Mouse (Mus musculus): Measurements from ENCODE around the gene Trim71.

DNA sequence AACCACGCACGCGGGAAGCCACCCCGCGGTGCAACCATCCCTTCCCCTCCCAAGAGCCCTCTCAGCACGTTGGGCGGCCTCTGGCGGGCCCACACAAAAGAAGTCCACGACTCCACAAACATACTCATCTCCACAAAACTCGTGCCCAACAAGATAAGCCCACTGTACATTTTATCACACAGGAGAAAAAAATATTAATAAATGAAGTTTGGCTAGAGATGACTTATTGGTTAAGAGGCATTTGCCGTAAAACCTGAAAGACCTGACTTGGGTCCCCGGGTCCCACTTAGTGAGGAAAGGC, 2.5 kb downstream of the Trim71 start:
- TF ChIP-seq CTCF (IDR thresholded peaks at IDR 0.05; ENCODE audit: extremely low read depth, insufficient read length, insufficient replicate concordance, low read depth, low read length), result no peak
- no peak for TF ChIP-seq POLR2A (IDR thresholded peaks at IDR 0.05; ENCODE audit: low read depth, low read length)

All from small intestine, adult 2 months (tissue).